Mouse (Mus musculus) liver, embryonic 13.5 days (tissue): ENCODE measurements around the gene Intu. TPM values are rescaled to one million over a fixed set of nuclear protein-coding genes. Genes with fewer than 3 reads are reported as not detected.

Experiments
- ATAC-seq: fragments of 200-750 bp; cut with Nextera tagmentation; 2 replicates; pipeline ENCODE4 v1.8.0; 2017; ENCODE audit warnings: low read depth, mild to moderate bottlenecking, moderate number of reproducible peaks, moderate library complexity
- DNase-seq: peaks from one replicate; pipeline ENCODE4 v3.0.0; 2022
- H3K27ac ChIP-seq: fragments of 300-500 bp; sonication (generic); 2 replicates; pipeline ENCODE4 v1.5.1; 2015; ENCODE audit warnings: moderate library complexity, mild to moderate bottlenecking, inconsistent platforms
- H3K27me3 ChIP-seq: fragments of 300-500 bp; sonication (generic); 2 replicates; pipeline ENCODE4 v1.6.1; 2015; ENCODE audit warnings: mild to moderate bottlenecking, inconsistent platforms
- H3K36me3 ChIP-seq: fragments of 300-500 bp; sonication (generic); 2 replicates; pipeline ENCODE4 v1.6.1; 2015; ENCODE audit warnings: mild to moderate bottlenecking, inconsistent platforms
- H3K4me1 ChIP-seq: fragments of 300-500 bp; sonication (generic); replicated peaks from 2 replicates; pipeline ENCODE4 v1.6.1; 2015; ENCODE audit warnings: inconsistent platforms
- H3K4me2 ChIP-seq: fragments of 300-500 bp; sonication (generic); 2 replicates; pipeline ENCODE4 v1.6.1; 2015; ENCODE audit warnings: inconsistent platforms, mild to moderate bottlenecking, moderate library complexity
- H3K4me3 ChIP-seq: fragments of 300-500 bp; sonication (generic); replicated peaks from 2 replicates; pipeline ENCODE4 v1.5.1; 2015; ENCODE audit warnings: mild to moderate bottlenecking, inconsistent platforms
- H3K9ac ChIP-seq: fragments of 300-500 bp; sonication (generic); 2 replicates; pipeline ENCODE4 v1.6.1; 2015; ENCODE audit warnings: mild to moderate bottlenecking, inconsistent platforms
- H3K9me3 ChIP-seq: fragments of 300-500 bp; sonication (generic); replicated peaks from 2 replicates; pipeline ENCODE4 v1.6.1; 2016; ENCODE audit warnings: inconsistent platforms
- WGBS: fragments of 180-500 bp; shearing (Covaris S2); methylation state at CpG from one replicate; pipeline ENCODE4 v1.1.7; 2015; ENCODE audit not compliant: insufficient replicate concordance; 5-methylcytosine and 5-hydroxymethylcytosine counted together
- polyA plus RNA-seq: library from polyadenylated mRNA; unstranded; fragments of >200 nt; fragmentation: Nextera tagmentation; extraction: Ambion mirVana; gene quantifications from 2 replicates; pipeline ENCODE4 v1.2.1, GENCODE M21; 2015

The Intu gene
- polyA plus RNA-seq, 1 experiment from 2014 or later, result 0.78 TPM

DNA sequence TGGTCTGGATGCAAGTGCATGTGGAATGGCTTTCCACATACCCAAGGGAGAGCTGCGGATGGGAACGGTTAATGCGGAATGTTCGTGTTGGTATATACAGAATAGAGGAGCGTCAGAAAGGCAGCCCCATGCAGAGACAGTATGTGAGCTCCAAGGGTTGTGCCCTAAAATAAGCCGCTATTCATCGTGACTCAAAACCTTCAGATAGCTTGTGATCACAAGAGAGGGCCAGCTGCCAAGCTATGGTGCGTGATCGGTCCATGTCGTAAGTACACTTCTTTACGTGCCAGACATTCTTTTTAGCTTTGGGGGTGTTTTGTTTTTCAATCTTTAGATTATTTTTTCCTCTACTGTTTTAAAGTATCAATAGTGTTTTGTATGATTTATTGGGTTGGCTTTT lies 124.5 kb downstream of the Intu start:
- DNase-seq, result no peak
- WGBS, result 87% methylated on average over 11 of the region's 11 CpGs

DNA sequence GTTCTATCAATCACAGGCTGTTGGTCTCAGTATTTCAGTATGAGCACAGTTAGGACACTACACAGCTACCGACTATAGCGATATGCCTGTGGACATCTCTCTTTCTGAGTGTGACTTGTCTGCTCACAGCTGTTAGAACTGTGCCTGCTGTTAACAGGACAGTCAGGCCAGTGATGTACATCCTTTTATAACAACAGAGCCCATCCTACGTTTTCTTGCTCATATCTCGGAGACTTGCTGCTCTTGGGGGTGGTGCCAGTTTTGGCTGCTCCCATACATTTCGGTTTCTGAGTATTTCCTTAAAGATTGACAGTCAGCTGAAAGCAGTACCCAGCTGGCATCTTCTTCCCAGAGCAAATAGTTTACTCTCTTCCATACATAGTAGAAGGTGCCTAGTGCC lies 125.3 kb downstream of the Intu start:
- DNase-seq (no peak), ATAC-seq (no peak)
- Histone ChIP-seq H3K4me1 (0 out of 2 replicates have a peak, but pooled peaks cover 8% of the 10 kb centered on the region), H3K4me3 (no peak overlapping the region), H3K27me3 (no peaks in the 10 kb centered on the region), H3K9me3 (no peaks in the 10 kb centered on the region), H3K36me3 (no peaks in the 10 kb centered on the region), H3K4me2 (no peak overlapping the region), H3K27ac (no peak overlapping the region), H3K9ac (no peak overlapping the region)
- 81% methylated on average over 5 of the region's 5 CpGs for WGBS

More for the DNA sequence above, 124.5 kb downstream of the Intu start:
- H3K27ac ChIP-seq, result no peak overlapping the region
- no peak overlapping the region for H3K4me3 ChIP-seq
- ATAC-seq, result no peak
- H3K9me3 ChIP-seq, result no peaks in the 10 kb centered on the region
- no peaks in the 10 kb centered on the region for H3K36me3 ChIP-seq
- no peak overlapping the region for H3K9ac ChIP-seq
- no peaks in the 10 kb centered on the region for H3K27me3 ChIP-seq
- H3K4me1 ChIP-seq, result 0 out of 2 replicates have a peak, but pooled peaks cover 8% of the 10 kb centered on the region
- no peak overlapping the region for H3K4me2 ChIP-seq

GRCm38 (mm10) chr3:40660231-40660630 lies 129.1 kb downstream of the Intu start:
- no peaks in the 10 kb centered on the region for H3K36me3 ChIP-seq
- no peak overlapping the region for H3K4me2 ChIP-seq
- H3K27ac ChIP-seq, result no peak overlapping the region
- no peak overlapping the region for H3K9ac ChIP-seq
- no peaks in the 10 kb centered on the region for H3K4me1 ChIP-seq
- ATAC-seq (no peak), DNase-seq (no peak)
- H3K9me3 ChIP-seq, result no peaks in the 10 kb centered on the region
- no peak overlapping the region for H3K4me3 ChIP-seq
- 65% methylated on average over 2 of the region's 2 CpGs for WGBS
- no peaks in the 10 kb centered on the region for H3K27me3 ChIP-seq

DNA sequence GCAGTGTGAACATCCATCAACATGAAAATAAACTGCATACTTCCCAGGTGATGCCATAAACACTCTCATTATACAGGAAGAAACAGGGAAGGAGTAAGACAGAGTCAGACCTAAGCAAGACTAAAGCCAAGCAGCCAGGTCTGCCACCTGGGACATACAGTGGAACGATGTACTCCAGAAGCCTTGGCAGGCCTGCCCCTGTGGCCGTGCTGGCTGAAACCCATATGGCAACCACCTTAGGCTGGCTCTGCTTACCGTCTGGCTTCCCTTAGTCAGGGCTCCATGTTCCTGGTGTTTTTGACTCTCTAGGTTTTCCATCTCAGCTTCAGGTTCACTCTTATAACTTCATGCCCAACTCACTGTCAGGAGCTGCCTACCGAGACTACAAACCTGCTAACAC lies 135.0 kb downstream of the Intu start:
- Histone ChIP-seq H3K9ac (no peak overlapping the region), H3K27me3 (no peaks in the 10 kb centered on the region), H3K4me1 (peaks cover 5% of the 10 kb centered on the region), H3K4me2 (no peak overlapping the region), H3K27ac (no peak overlapping the region), H3K36me3 (no peaks in the 10 kb centered on the region), H3K9me3 (no peaks in the 10 kb centered on the region), H3K4me3 (no peak overlapping the region)
- 77% methylated on average over 4 of the region's 4 CpGs for WGBS
- DNase-seq (no peak), ATAC-seq (no peak)

GRCm38 (mm10) chr3:40666861-40667719 lies 136.0 kb downstream of the Intu start:
- H3K27ac ChIP-seq, result no peak overlapping the region
- H3K4me3 ChIP-seq, result no peak overlapping the region
- H3K4me2 ChIP-seq, result no peak overlapping the region
- H3K9ac ChIP-seq, result no peak overlapping the region
- WGBS, result 75% methylated on average over 8 of the region's 8 CpGs
- ATAC-seq, result no peak
- no peak for DNase-seq
- no peaks in the 10 kb centered on the region for H3K27me3 ChIP-seq
- H3K36me3 ChIP-seq, result no peaks in the 10 kb centered on the region
- no peaks in the 10 kb centered on the region for H3K9me3 ChIP-seq
- peaks cover 5% of the 10 kb centered on the region for H3K4me1 ChIP-seq

- Histone ChIP-seq H3K4me1 (peaks cover 5% of the 10 kb centered on the region), H3K4me2 (no peak overlapping the region), H3K4me3 (no peak overlapping the region), H3K27me3 (no peaks in the 10 kb centered on the region), H3K36me3 (no peaks in the 10 kb centered on the region), H3K9ac (no peak overlapping the region), H3K27ac (no peak overlapping the region), H3K9me3 (no peaks in the 10 kb centered on the region)
- 11% methylated on average over 6 of the region's 6 CpGs for WGBS
- DNase-seq (peak; percentile 16), ATAC-seq (peak; percentile 45; the same call in 1 of the 2 replicates)
These were observed 137.8 kb downstream of the Intu start for GRCm38 (mm10) chr3:40668889-40669288.

- Histone ChIP-seq H3K4me2 (no peak overlapping the region), H3K9ac (no peak overlapping the region), H3K4me1 (peaks cover 5% of the 10 kb centered on the region), H3K27ac (no peak overlapping the region), H3K36me3 (no peaks in the 10 kb centered on the region), H3K4me3 (no peak overlapping the region), H3K27me3 (no peaks in the 10 kb centered on the region), H3K9me3 (no peaks in the 10 kb centered on the region)
- 63% methylated on average over 3 of the region's 3 CpGs for WGBS
- DNase-seq (no peak), ATAC-seq (no peak)
These were observed 138.3 kb downstream of the Intu start for GRCm38 (mm10) chr3:40669395-40669794.

DNA sequence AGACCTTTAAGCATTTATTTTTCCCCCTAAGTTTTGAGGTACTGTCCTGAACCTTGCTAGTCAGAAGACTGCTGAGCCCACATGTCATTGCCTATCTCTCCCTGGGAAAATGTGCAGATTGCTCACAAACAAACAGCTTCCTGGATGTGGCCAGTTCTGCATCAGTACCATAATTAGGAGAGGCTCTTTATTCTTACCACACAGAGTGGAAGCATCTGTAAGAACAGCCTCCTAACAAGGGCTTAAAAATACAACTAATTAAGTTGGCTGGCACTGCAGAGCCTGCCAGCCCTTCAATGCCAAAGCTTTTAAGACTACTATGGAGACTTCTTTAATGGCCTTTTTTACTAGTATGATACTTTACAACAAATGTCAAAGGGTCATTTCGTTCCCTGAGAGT lies 142.4 kb downstream of the Intu start:
- Histone ChIP-seq H3K4me1 (peaks cover 5% of the 10 kb centered on the region; the same call in 1 of the 2 replicates), H3K27me3 (no peaks in the 10 kb centered on the region), H3K9me3 (no peaks in the 10 kb centered on the region), H3K9ac (no peak overlapping the region), H3K4me3 (no peak overlapping the region), H3K4me2 (no peak overlapping the region), H3K36me3 (no peaks in the 10 kb centered on the region), H3K27ac (no peak overlapping the region)
- ATAC-seq, result no peak
- DNase-seq, result no peak
- 60% methylated on average over 1 of the region's 1 CpGs for WGBS

GRCm38 (mm10) chr3:40674873-40675405 lies 143.9 kb downstream of the Intu start:
- ATAC-seq (no peak), DNase-seq (no peak)
- Histone ChIP-seq H3K27ac (no peak overlapping the region), H3K9ac (no peak overlapping the region), H3K27me3 (no peaks in the 10 kb centered on the region), H3K36me3 (no peaks in the 10 kb centered on the region), H3K4me1 (no peaks in the 10 kb centered on the region), H3K4me2 (no peak overlapping the region), H3K4me3 (no peak overlapping the region), H3K9me3 (no peaks in the 10 kb centered on the region)
- WGBS, result 59% methylated on average over 8 of the region's 8 CpGs

- no peaks in the 10 kb centered on the region for H3K27me3 ChIP-seq
- DNase-seq, result no peak
- H3K4me2 ChIP-seq, result no peak overlapping the region
- 69% methylated on average over 1 of the region's 1 CpGs for WGBS
- no peak overlapping the region for H3K27ac ChIP-seq
- no peak overlapping the region for H3K9ac ChIP-seq
- H3K36me3 ChIP-seq, result no peaks in the 10 kb centered on the region
- no peaks in the 10 kb centered on the region for H3K9me3 ChIP-seq
- ATAC-seq, result no peak
- no peak overlapping the region for H3K4me3 ChIP-seq
- no peaks in the 10 kb centered on the region for H3K4me1 ChIP-seq
These were observed 147.8 kb downstream of the Intu start for GRCm38 (mm10) chr3:40678856-40679255.

DNA sequence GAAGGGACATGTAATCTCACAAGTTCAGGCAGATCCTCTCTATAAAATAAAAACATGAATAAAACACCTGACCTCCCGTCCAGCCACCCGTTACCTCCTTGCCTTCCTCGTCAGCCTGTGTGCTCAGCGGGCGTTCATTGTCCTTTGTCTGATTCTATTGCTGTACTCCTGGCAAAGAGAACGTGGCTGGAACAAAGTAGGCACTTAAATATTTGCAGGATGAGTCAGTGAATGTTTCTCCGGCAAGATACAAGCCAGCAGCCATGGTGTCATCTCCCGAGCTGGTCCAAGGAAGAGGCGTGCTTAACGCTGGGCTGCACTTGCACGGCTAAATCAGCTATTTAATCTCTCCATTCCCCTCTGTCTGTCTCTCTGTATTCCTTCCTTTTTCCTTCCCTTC lies 151.3 kb downstream of the Intu start:
- H3K27ac ChIP-seq, result no peak overlapping the region
- DNase-seq (no peak), ATAC-seq (no peak)
- no peaks in the 10 kb centered on the region for H3K27me3 ChIP-seq
- no peak overlapping the region for H3K9ac ChIP-seq
- no peaks in the 10 kb centered on the region for H3K36me3 ChIP-seq
- 62% methylated on average over 11 of the region's 11 CpGs for WGBS
- no peaks in the 10 kb centered on the region for H3K9me3 ChIP-seq
- H3K4me3 ChIP-seq, result no peak overlapping the region
- H3K4me1 ChIP-seq, result peaks cover 6% of the 10 kb centered on the region; the same call in 1 of the 2 replicates
- no peak overlapping the region for H3K4me2 ChIP-seq

DNA sequence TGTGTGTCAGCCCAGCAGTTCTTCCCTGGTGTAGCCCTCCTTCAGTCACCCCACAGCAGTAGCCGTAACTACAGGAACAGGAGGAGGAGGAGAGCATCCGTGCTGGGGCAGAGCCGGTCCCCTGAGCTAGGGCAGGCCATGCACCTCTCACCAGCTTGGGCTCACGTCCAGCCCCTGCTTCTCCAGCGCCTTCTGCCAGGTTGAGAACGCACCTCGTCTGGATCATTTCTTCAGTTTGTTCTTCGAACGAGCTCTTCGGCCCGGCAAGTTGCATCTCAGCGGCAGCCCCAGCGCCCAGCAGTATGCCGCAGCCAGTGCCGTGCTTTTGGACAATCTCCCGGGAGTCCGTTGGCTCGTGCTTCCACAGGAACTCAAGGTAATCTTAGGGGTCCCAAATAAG lies 152.1 kb downstream of the Intu start:
- H3K36me3 ChIP-seq, result no peaks in the 10 kb centered on the region
- no peak overlapping the region for H3K9ac ChIP-seq
- DNase-seq, result no peak
- WGBS, result 76% methylated on average over 18 of the region's 18 CpGs
- peaks cover 6% of the 10 kb centered on the region; the same call in 1 of the 2 replicates for H3K4me1 ChIP-seq
- H3K4me2 ChIP-seq, result no peak overlapping the region
- no peak for ATAC-seq
- no peak overlapping the region for H3K4me3 ChIP-seq
- no peaks in the 10 kb centered on the region for H3K9me3 ChIP-seq
- H3K27ac ChIP-seq, result no peak overlapping the region
- H3K27me3 ChIP-seq, result no peaks in the 10 kb centered on the region
